Mouse (Mus musculus) forebrain, embryonic 14.5 days (tissue): ENCODE data around the gene Tmprss6. TPM values are rescaled to one million over a fixed set of nuclear protein-coding genes. Genes with fewer than 3 reads are reported as not detected.

Experiments used
- ATAC-seq: fragments of 200-750 bp; cut with Nextera tagmentation; 2 replicates; pipeline ENCODE4 v1.8.0; 2017; ENCODE audit warnings: mild to moderate bottlenecking, moderate library complexity
- DNase-seq: peaks from one replicate; pipeline ENCODE4 v3.0.0-alpha.2; 2015; ENCODE audit warnings: low spot score
- H3K27ac ChIP-seq: fragments of 300-500 bp; sonication (generic); 2 replicates; pipeline ENCODE4 v1.5.1; 2014; ENCODE audit warnings: low read depth, mild to moderate bottlenecking, control low read depth, low read length, moderate library complexity
- H3K27me3 ChIP-seq: fragments of 300-500 bp; sonication (generic); replicated peaks from 2 replicates; pipeline ENCODE4 v1.6.1; 2014; ENCODE audit warnings: low read length, control low read depth, mixed read lengths; ENCODE audit not compliant: control insufficient read depth, insufficient read depth
- H3K36me3 ChIP-seq: fragments of 300-500 bp; sonication (generic); 2 replicates; pipeline ENCODE4 v1.6.1; 2014; ENCODE audit warnings: low read length, control low read depth; ENCODE audit not compliant: control insufficient read depth, insufficient read depth
- H3K4me1 ChIP-seq: fragments of 300-500 bp; sonication (generic); 2 replicates; pipeline ENCODE4 v1.6.1; 2014; ENCODE audit warnings: antibody characterized with exemption, low read length, control low read depth; ENCODE audit not compliant: control insufficient read depth, insufficient read depth
- H3K4me2 ChIP-seq: fragments of 300-500 bp; sonication (generic); 2 replicates; pipeline ENCODE4 v1.6.1; 2014; ENCODE audit warnings: mild to moderate bottlenecking, control low read depth, low read length
- H3K4me3 ChIP-seq: fragments of 300-500 bp; sonication (generic); 2 replicates; pipeline ENCODE4 v1.5.1; 2014; ENCODE audit warnings: low read depth, low read length, control low read depth
- H3K9ac ChIP-seq: fragments of 300-500 bp; sonication (generic); 2 replicates; pipeline ENCODE4 v1.6.1; 2014; ENCODE audit warnings: mild to moderate bottlenecking, low read length, control low read depth, moderate library complexity
- H3K9me3 ChIP-seq: fragments of 300-500 bp; sonication (generic); replicated peaks from 2 replicates; pipeline ENCODE4 v1.6.1; 2016; ENCODE audit warnings: low read length, control low read depth, mixed read lengths; ENCODE audit not compliant: control insufficient read depth
- WGBS: fragments of 180-500 bp; shearing (Covaris S2); extraction: QIAGEN DNeasy Blood & Tissue Kit; methylation state at CpG from one replicate; pipeline ENCODE4 v1.1.7; 2014; 5-methylcytosine and 5-hydroxymethylcytosine counted together
- polyA plus RNA-seq: library from polyadenylated mRNA; unstranded; fragments of >200 nt; fragmentation: Nextera tagmentation; extraction: Ambion mirVana; gene quantifications from 2 replicates; pipeline ENCODE4 v1.2.1, GENCODE M21; 2014

Gene Tmprss6
- polyA plus RNA-seq, 1 experiment from 2014 or later, result 0.20 TPM

- H3K4me3 ChIP-seq, result no peak overlapping the region
- no peaks in the 10 kb centered on the region for H3K27me3 ChIP-seq
- no peak overlapping the region for H3K27ac ChIP-seq
- H3K9me3 ChIP-seq, result 0 out of 2 replicates have a peak, but pooled peaks cover 2% of the 10 kb centered on the region
- DNase-seq (no peak), ATAC-seq (no peak)
- no peaks in the 10 kb centered on the region for H3K36me3 ChIP-seq
- WGBS, result 48% methylated on average over 12 of the region's 12 CpGs
- H3K4me2 ChIP-seq, result no peak overlapping the region
- no peak overlapping the region for H3K9ac ChIP-seq
- peaks cover 2% of the 10 kb centered on the region; the same call in 1 of the 2 replicates for H3K4me1 ChIP-seq
Observed at GRCm38 (mm10) chr15:78509297-78509899, 41.0 kb upstream of the Tmprss6 start.

GRCm38 (mm10) chr15:78508443-78508842 is 40.0 kb upstream of the Tmprss6 start:
- Histone ChIP-seq H3K27ac (no peak overlapping the region), H3K27me3 (no peaks in the 10 kb centered on the region), H3K9ac (no peak overlapping the region), H3K9me3 (0 out of 2 replicates have a peak, but pooled peaks cover 2% of the 10 kb centered on the region), H3K4me1 (peaks cover 2% of the 10 kb centered on the region; the same call in 1 of the 2 replicates), H3K36me3 (no peaks in the 10 kb centered on the region), H3K4me3 (no peak overlapping the region), H3K4me2 (no peak overlapping the region)
- DNase-seq (no peak), ATAC-seq (no peak)
- 50% methylated on average over 7 of the region's 7 CpGs for WGBS

DNA sequence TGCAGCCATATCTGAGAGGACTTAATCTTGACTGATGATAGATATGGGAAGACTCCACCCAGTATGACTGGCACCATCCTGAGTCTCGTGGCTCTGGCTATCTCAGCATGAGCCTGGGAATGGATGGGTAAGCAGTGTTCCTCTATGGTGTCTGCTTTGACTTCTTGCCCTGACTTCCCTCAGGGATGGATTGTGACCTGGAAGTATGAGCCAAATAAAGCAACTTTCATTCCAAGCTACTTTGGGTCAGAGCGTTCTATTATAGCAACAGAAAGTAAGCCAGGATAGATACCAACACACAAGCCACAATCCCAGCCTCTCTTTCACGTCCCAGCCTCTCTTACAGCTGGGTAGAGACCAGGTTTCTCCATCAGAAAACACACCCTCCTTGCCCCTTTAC is 37.1 kb upstream of the Tmprss6 start:
- Histone ChIP-seq H3K27ac (no peak overlapping the region), H3K36me3 (no peaks in the 10 kb centered on the region), H3K4me2 (no peak overlapping the region), H3K27me3 (no peaks in the 10 kb centered on the region), H3K4me1 (peaks cover 2% of the 10 kb centered on the region; the same call in 1 of the 2 replicates), H3K4me3 (no peak overlapping the region), H3K9ac (no peak overlapping the region), H3K9me3 (0 out of 2 replicates have a peak, but pooled peaks cover 2% of the 10 kb centered on the region)
- DNase-seq (no peak), ATAC-seq (no peak)
- 82% methylated on average over 3 of the region's 3 CpGs for WGBS

GRCm38 (mm10) chr15:78504816-78505215 is 36.4 kb upstream of the Tmprss6 start:
- H3K4me2 ChIP-seq, result no peak overlapping the region
- 92% methylated on average over 5 of the region's 5 CpGs for WGBS
- no peak for DNase-seq
- H3K9ac ChIP-seq, result no peak overlapping the region
- no peaks in the 10 kb centered on the region; the same call in 1 of the 2 replicates for H3K4me1 ChIP-seq
- no peak overlapping the region for H3K4me3 ChIP-seq
- H3K9me3 ChIP-seq, result 0 out of 2 replicates have a peak, but pooled peaks cover 2% of the 10 kb centered on the region
- no peaks in the 10 kb centered on the region for H3K27me3 ChIP-seq
- ATAC-seq, result no peak
- H3K27ac ChIP-seq, result no peak overlapping the region
- H3K36me3 ChIP-seq, result no peaks in the 10 kb centered on the region

DNA sequence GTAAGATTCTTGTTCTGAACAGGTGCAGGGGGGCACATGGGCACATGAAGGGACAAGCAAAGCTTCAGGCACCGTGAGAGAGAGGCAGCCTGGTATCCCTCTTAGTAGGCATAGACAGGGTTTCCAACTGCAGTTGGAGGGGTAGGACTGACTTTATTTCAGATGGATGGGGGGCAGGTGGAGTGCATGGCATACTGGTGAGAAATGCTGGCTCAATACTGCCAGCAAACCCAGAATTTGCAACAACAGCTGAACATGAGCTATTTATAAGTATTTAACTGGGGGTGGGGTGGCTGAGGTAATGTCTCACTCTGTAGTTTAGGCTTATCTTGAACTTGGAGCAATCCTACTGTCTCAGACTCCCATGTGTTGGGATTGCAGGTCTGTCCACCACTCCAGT is 35.6 kb upstream of the Tmprss6 start:
- no peak for ATAC-seq
- no peak overlapping the region for H3K4me2 ChIP-seq
- 80% methylated on average over 1 of the region's 1 CpGs for WGBS

GRCm38 (mm10) chr15:78502437-78503132 is 34.2 kb upstream of the Tmprss6 start:
- 0 out of 2 replicates have a peak, but pooled peaks cover 2% of the 10 kb centered on the region for H3K9me3 ChIP-seq
- H3K27ac ChIP-seq, result no peak overlapping the region
- no peak overlapping the region for H3K4me3 ChIP-seq
- H3K27me3 ChIP-seq, result no peaks in the 10 kb centered on the region
- DNase-seq (no peak), ATAC-seq (no peak)
- no peaks in the 10 kb centered on the region for H3K36me3 ChIP-seq
- no peak overlapping the region for H3K9ac ChIP-seq
- H3K4me2 ChIP-seq, result no peak overlapping the region
- WGBS, result 88% methylated on average over 18 of the region's 18 CpGs
- no peaks in the 10 kb centered on the region for H3K4me1 ChIP-seq

More for the DNA sequence above, 35.6 kb upstream of the Tmprss6 start:
- H3K9me3 ChIP-seq, result 0 out of 2 replicates have a peak, but pooled peaks cover 2% of the 10 kb centered on the region
- H3K4me1 ChIP-seq, result no peaks in the 10 kb centered on the region
- no peak overlapping the region for H3K4me3 ChIP-seq
- no peak overlapping the region for H3K9ac ChIP-seq
- no peak overlapping the region for H3K27ac ChIP-seq
- no peak for DNase-seq
- no peaks in the 10 kb centered on the region for H3K36me3 ChIP-seq
- no peaks in the 10 kb centered on the region for H3K27me3 ChIP-seq

- H3K4me1 ChIP-seq, result no peaks in the 10 kb centered on the region
- WGBS, result 92% methylated on average over 11 of the region's 11 CpGs
- no peak within 1 kb of the TSS for H3K27ac ChIP-seq
- H3K27me3 ChIP-seq, result no peaks in the 10 kb centered on the region
- no peak for ATAC-seq
- no peaks in the 10 kb centered on the region for H3K36me3 ChIP-seq
- no peak for DNase-seq
- no peak within 1 kb of the TSS for H3K9ac ChIP-seq
- no peaks in the 10 kb centered on the region for H3K9me3 ChIP-seq
- H3K4me3 ChIP-seq, result no peak within 1 kb of the TSS
- H3K4me2 ChIP-seq, result no peak within 1 kb of the TSS
Observed at GRCm38 (mm10) chr15:78494968-78495406, 26.6 kb upstream of the Tmprss6 start, which contains the start of gene Il2rb. TSS of gene Il2rb (minus strand) at chr15:78495271.

GRCm38 (mm10) chr15:78493401-78494010 is 25.1 kb upstream of the Tmprss6 start:
- no peaks in the 10 kb centered on the region for H3K36me3 ChIP-seq
- no peak overlapping the region for H3K4me3 ChIP-seq
- H3K4me2 ChIP-seq, result no peak overlapping the region
- no peak for ATAC-seq
- 82% methylated on average over 10 of the region's 10 CpGs for WGBS
- H3K9ac ChIP-seq, result no peak overlapping the region
- no peak overlapping the region for H3K27ac ChIP-seq
- no peaks in the 10 kb centered on the region for H3K27me3 ChIP-seq
- no peaks in the 10 kb centered on the region for H3K9me3 ChIP-seq
- no peak for DNase-seq
- no peaks in the 10 kb centered on the region for H3K4me1 ChIP-seq
